8 mouse cellular contexts compared by ENCODE assay signal in genomic region chr6:136465959-136466381, GRCm38 (mm10). TPM values are rescaled to one million over a fixed set of nuclear protein-coding genes. Genes with fewer than 3 reads are reported as not detected.
DNase-seq lines count a peak whose midpoint lies in the region; ATAC-seq and TF ChIP-seq lines count a peak whose summit lies in the region.

No protein-coding gene starts in this region.

- DNase-seq in urinary bladder, adult 18-20 months (ENCODE audit: low spot score in 2 of 2), result peak; percentile 46 to 52
- DNase-seq in urinary bladder, adult 2 months (ENCODE audit: low spot score), result no peak
- peak; percentile 78 for DNase-seq in embryonic facial prominence, embryonic 10.5 days (ENCODE audit: low spot score)
- DNase-seq in midbrain, embryonic 14.5 days, result peak; percentile 79

- no peak overlapping the region for H3K4me3 ChIP-seq in embryonic facial prominence, embryonic 10.5 days
- H3K4me3 ChIP-seq in intestine, postnatal 0 days (ENCODE audit: low read depth, low read length), result no peak overlapping the region
- H3K4me3 ChIP-seq in limb, embryonic 13.5 days, result no peak overlapping the region
- H3K4me3 ChIP-seq in midbrain, embryonic 14.5 days (replicated peaks; ENCODE audit: low read depth, low read length), result no peak overlapping the region
- H3K4me3 ChIP-seq in stomach, embryonic 15.5 days (replicated peaks), result no peak overlapping the region

- peak; percentile 83 for TF ChIP-seq CTCF in intestine, postnatal 0 days (IDR thresholded peaks at IDR 0.05; ENCODE audit: low read depth)

- 26% methylated on average over 8 of the region's 8 CpGs for WGBS in embryonic facial prominence, embryonic 10.5 days
- 15% methylated on average over 8 of the region's 8 CpGs for WGBS in intestine, postnatal 0 days
- WGBS in limb, embryonic 13.5 days, result 29% methylated on average over 8 of the region's 8 CpGs
- 36% methylated on average over 8 of the region's 8 CpGs for WGBS in midbrain, embryonic 14.5 days
- WGBS in stomach, embryonic 15.5 days, result 25% methylated on average over 8 of the region's 8 CpGs

- no peaks in the 10 kb centered on the region for H3K27me3 ChIP-seq in embryonic facial prominence, embryonic 10.5 days (replicated peaks; ENCODE audit: low read depth, poor library complexity, severe bottlenecking)
- no peaks in the 10 kb centered on the region for H3K27me3 ChIP-seq in intestine, postnatal 0 days (replicated peaks; ENCODE audit: control insufficient read depth, insufficient read depth, low read length)
- H3K27me3 ChIP-seq in limb, embryonic 13.5 days, result no peaks in the 10 kb centered on the region
- no peaks in the 10 kb centered on the region for H3K27me3 ChIP-seq in midbrain, embryonic 14.5 days (ENCODE audit: control insufficient read depth, insufficient read depth, low read length)
- no peaks in the 10 kb centered on the region for H3K27me3 ChIP-seq in stomach, embryonic 15.5 days (replicated peaks)

- H3K9ac ChIP-seq in intestine, postnatal 0 days (ENCODE audit: low read depth, low read length), result no peak overlapping the region
- no peak overlapping the region for H3K9ac ChIP-seq in limb, embryonic 13.5 days
- H3K9ac ChIP-seq in midbrain, embryonic 14.5 days (replicated peaks; ENCODE audit: low read length), result no peak overlapping the region
- no peak overlapping the region for H3K9ac ChIP-seq in stomach, embryonic 15.5 days

- ATAC-seq in granulocyte monocyte progenitor cell, adult 5-6 weeks (replicated peaks; ENCODE audit: poor library complexity, severe bottlenecking), result peak; percentile 10; the same call in 1 of the 2 replicates
- peak; percentile 5; the same call in 1 of the 2 replicates for ATAC-seq in intestine, postnatal 0 days
- no peak for ATAC-seq in limb, embryonic 13.5 days (ENCODE audit: low FRiP score, low read depth)
- ATAC-seq in midbrain, embryonic 14.5 days (ENCODE audit: low FRiP score, low TSS enrichment), result no peak
- ATAC-seq in stomach, embryonic 15.5 days (ENCODE audit: insufficient read depth, low FRiP score, low read depth), result no peak

- no peaks in the 10 kb centered on the region for H3K36me3 ChIP-seq in embryonic facial prominence, embryonic 10.5 days (replicated peaks)
- no peaks in the 10 kb centered on the region for H3K36me3 ChIP-seq in intestine, postnatal 0 days (ENCODE audit: control insufficient read depth, insufficient read depth)
- no peaks in the 10 kb centered on the region; the same call in 1 of the 2 replicates for H3K36me3 ChIP-seq in limb, embryonic 13.5 days
- no peaks in the 10 kb centered on the region for H3K36me3 ChIP-seq in midbrain, embryonic 14.5 days (ENCODE audit: control insufficient read depth, insufficient read depth, low read length)
- no peaks in the 10 kb centered on the region for H3K36me3 ChIP-seq in stomach, embryonic 15.5 days

- peaks cover 52% of the 10 kb centered on the region for H3K4me1 ChIP-seq in embryonic facial prominence, embryonic 10.5 days
- H3K4me1 ChIP-seq in intestine, postnatal 0 days (replicated peaks; ENCODE audit: control insufficient read depth, insufficient read depth, low read length), result peaks cover 15% of the 10 kb centered on the region; the same call in 1 of the 2 replicates
- peaks cover 40% of the 10 kb centered on the region for H3K4me1 ChIP-seq in limb, embryonic 13.5 days
- peaks cover 10% of the 10 kb centered on the region; the same call in 1 of the 2 replicates for H3K4me1 ChIP-seq in midbrain, embryonic 14.5 days (ENCODE audit: control insufficient read depth, insufficient read depth, low read length)
- H3K4me1 ChIP-seq in stomach, embryonic 15.5 days, result peaks cover 34% of the 10 kb centered on the region

- H3K27ac ChIP-seq in embryonic facial prominence, embryonic 10.5 days (replicated peaks), result peak overlapping the region; percentile 98
- no peak overlapping the region for H3K27ac ChIP-seq in intestine, postnatal 0 days (ENCODE audit: low read depth, low read length)
- peak overlapping the region; percentile 96 for H3K27ac ChIP-seq in limb, embryonic 13.5 days
- H3K27ac ChIP-seq in midbrain, embryonic 14.5 days (replicated peaks; ENCODE audit: low read depth, low read length), result peak overlapping the region; percentile 96; the same call in 1 of the 2 replicates
- peak overlapping the region; percentile 70 for H3K27ac ChIP-seq in stomach, embryonic 15.5 days

- H3K4me2 ChIP-seq in intestine, postnatal 0 days (replicated peaks; ENCODE audit: low read depth), result peak overlapping the region; percentile 47
- H3K4me2 ChIP-seq in limb, embryonic 13.5 days (replicated peaks), result peak overlapping the region; percentile 36
- H3K4me2 ChIP-seq in midbrain, embryonic 14.5 days (ENCODE audit: low read length), result no peak overlapping the region
- no peak overlapping the region for H3K4me2 ChIP-seq in stomach, embryonic 15.5 days

- H3K9me3 ChIP-seq in embryonic facial prominence, embryonic 10.5 days, result no peaks in the 10 kb centered on the region
- no peaks in the 10 kb centered on the region for H3K9me3 ChIP-seq in intestine, postnatal 0 days (ENCODE audit: control insufficient read depth)
- no peaks in the 10 kb centered on the region for H3K9me3 ChIP-seq in limb, embryonic 13.5 days
- no peaks in the 10 kb centered on the region for H3K9me3 ChIP-seq in midbrain, embryonic 14.5 days (ENCODE audit: control insufficient read depth, low read length)
- no peaks in the 10 kb centered on the region for H3K9me3 ChIP-seq in stomach, embryonic 15.5 days

RNA-seq across cellular contexts. Expression of gene Atf7ip, which starts 40.0 kb away (rescaled TPM):
- 20.5 and 31.6 TPM in 2 replicates for polyA plus RNA-seq in urinary bladder, adult 2 months (2012; rRNA removed)
- 48.0 and 50.9 TPM in 2 replicates for polyA plus RNA-seq in embryonic facial prominence, embryonic 10.5 days (2016; fragmentation: Nextera tagmentation; extraction: Ambion mirVana)
- total RNA-seq in granulocyte monocyte progenitor cell, adult 5-6 weeks (2014; fragmentation: Nextera tagmentation), result 94.1 and 126 TPM in 2 replicates
- 32.3 and 43.4 TPM in 2 replicates for total RNA-seq in granulocyte monocyte progenitor cell, adult 5-6 weeks (2017)
- polyA plus RNA-seq in intestine, postnatal 0 days (2015; fragmentation: Nextera tagmentation; extraction: Ambion mirVana), result 8.6 and 9.4 TPM in 2 replicates
- polyA plus RNA-seq in limb, embryonic 13.5 days (2015; fragmentation: Nextera tagmentation; extraction: Ambion mirVana), result 40.4 and 42.2 TPM in 2 replicates
- 49.8 and 57.9 TPM in 2 replicates for polyA plus RNA-seq in midbrain, embryonic 14.5 days (2014; fragmentation: Nextera tagmentation; extraction: Ambion mirVana)
- 34.6 and 38.1 TPM in 2 replicates for polyA plus RNA-seq in stomach, embryonic 15.5 days (2015; fragmentation: Nextera tagmentation; extraction: Ambion mirVana)

RNA-seq across cellular contexts. Expression of gene E330021D16Rik, which starts 50.6 kb away (rescaled TPM):
- not detected in 2 replicates for polyA plus RNA-seq in urinary bladder, adult 2 months (2012; rRNA removed)
- polyA plus RNA-seq in embryonic facial prominence, embryonic 10.5 days (2016; fragmentation: Nextera tagmentation; extraction: Ambion mirVana), result 0.15 TPM in 1 of 2 replicates, not detected in the other
- not detected in 2 replicates for total RNA-seq in granulocyte monocyte progenitor cell, adult 5-6 weeks (2014; fragmentation: Nextera tagmentation)
- total RNA-seq in granulocyte monocyte progenitor cell, adult 5-6 weeks (2017), result not detected in 2 replicates
- polyA plus RNA-seq in intestine, postnatal 0 days (2015; fragmentation: Nextera tagmentation; extraction: Ambion mirVana), result not detected in 2 replicates
- not detected in 2 replicates for polyA plus RNA-seq in limb, embryonic 13.5 days (2015; fragmentation: Nextera tagmentation; extraction: Ambion mirVana)
- polyA plus RNA-seq in midbrain, embryonic 14.5 days (2014; fragmentation: Nextera tagmentation; extraction: Ambion mirVana), result not detected in 2 replicates
- polyA plus RNA-seq in stomach, embryonic 15.5 days (2015; fragmentation: Nextera tagmentation; extraction: Ambion mirVana), result 0.12 TPM in 1 of 2 replicates, not detected in the other

Comparison
In these comparisons a context has a peak if more than half of its experiments do, and no peak if none do; other contexts are left out.
1. ATAC-seq: peak in granulocyte monocyte progenitor cell, adult 5-6 weeks (single experiment) and intestine, postnatal 0 days (single experiment); none in limb, embryonic 13.5 days (single experiment), midbrain, embryonic 14.5 days (single experiment) and stomach, embryonic 15.5 days (single experiment).
2. H3K4me2 ChIP-seq: peak in intestine, postnatal 0 days (single experiment) and limb, embryonic 13.5 days (single experiment); none in midbrain, embryonic 14.5 days (single experiment) and stomach, embryonic 15.5 days (single experiment).